Mouse (Mus musculus): ENCODE data around the gene Arhgap11a.

Arhgap11a gene

DNA sequence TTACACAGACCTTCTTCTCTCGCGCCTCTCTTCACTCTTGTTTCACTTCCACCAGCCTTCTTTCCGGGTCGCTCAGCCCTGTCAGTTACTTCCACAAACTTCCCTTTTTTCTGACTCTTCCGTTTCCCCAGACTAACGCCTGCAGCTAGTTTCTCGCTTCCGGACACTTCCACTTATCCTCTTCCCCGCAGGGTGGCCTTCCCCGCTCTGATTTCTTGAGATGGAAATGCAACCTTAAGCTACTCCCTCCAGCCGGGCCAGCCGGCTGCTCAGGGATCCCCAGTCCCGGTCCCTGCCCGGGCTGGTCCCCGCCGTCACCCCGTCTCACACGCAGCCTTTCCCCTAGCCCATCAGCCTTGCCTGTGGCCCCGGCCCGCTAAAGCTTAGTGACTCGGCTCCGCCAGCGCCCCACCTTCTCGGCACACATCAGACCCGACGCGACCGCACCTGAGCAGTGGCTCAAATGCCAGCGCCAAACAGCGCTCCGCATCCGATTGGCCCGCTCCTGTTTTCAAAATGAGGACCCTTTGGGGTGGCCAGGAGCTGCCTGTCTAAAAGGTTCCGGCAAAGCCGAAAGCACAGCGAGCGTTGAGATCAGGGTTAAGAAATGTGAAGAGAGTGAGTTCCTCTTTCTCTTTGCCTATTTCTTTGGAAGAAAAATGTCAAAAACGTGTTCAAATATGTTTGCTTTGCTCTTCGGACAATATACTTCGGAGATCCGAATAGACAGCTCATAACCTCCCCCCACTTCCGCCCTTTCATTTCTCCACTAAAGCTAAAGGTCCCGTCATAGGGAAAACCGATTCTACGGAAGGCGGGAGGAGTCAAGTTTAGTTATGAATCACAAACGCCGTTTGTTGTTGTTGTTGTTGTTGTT lies at the start of gene Arhgap11a:
Gene Arhgap11a (minus strand): TSS at position 417 of the 877 bp plus-strand sequence.
- DNase-seq (ENCODE audit: low spot score), result peak; percentile 94

DNA sequence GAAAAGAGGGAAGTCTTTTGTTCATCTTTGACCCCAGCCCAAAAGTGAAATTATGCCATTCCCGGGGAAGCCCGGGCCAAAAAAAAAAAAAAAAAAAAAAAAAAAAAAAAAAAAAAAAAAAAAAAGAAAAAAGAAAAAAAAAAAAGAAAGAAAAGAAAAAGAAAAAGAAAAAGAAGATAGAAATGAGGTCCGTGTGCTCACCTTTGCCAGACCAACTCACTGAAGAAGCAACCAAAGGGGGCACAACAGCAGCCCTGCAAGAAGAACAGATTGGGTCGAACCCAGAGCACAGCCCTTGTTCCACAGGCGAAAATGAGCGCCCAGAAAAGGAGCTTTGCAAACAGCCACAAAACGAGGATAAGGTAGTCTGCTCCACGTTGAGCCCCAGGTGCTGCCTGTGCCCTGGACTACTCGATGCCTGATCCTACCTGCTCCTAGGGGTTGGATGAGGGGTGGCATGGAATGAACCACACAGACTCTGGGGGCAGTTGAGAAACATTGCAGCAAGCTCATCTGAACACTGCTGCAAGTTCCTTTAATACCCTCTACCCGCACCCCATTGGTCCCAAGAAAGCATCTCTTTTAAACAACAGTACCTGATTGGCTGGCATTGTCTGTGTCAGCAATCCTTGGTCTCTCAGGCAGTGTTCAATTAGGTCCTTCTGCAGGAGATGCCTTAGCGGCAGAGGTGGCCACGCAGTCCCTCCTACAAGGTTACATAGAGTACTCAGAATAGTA lies 45.1 kb upstream of the Arhgap11a start:
- DNase-seq (ENCODE audit: low spot score), result no peak

DNA sequence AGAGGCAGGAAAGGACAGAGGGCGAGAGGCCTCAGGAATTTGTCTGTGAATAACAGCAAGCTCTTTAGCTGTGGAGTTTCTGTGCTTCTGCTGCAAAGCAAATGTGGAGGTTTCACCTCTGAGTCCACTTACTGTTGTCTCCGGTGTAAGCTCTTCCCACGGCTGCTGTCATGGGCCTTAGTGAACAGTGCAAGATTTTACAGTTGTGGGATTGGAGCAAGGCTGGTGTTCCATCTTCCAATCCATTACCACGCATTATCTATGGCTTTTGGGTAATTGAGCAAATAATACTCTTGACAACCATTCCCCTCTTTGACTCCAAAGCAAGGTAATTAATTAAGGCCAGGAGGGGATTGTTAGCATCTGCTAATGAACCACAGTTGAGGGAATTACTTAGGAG lies 38.7 kb upstream of the Arhgap11a start:
- DNase-seq (ENCODE audit: low spot score), result no peak

DNA sequence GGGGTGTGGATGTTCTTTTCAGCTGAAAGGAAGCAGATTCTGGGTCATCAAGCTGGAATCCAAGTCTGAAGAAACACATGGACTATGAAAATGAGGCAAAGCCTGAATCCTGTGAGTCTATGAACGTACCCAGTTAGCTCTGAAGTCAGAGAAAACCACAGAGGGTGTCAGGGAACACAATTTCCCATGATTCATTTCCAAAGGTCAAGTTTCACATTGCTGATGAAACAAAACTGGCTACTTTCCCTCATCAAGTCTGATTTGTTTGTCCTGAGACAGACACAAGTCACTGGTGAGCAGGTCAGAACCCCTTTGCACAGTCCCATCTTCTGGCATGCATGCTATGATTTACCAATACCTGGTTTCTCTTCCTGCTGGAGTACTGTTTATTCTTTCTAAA lies 37.6 kb upstream of the Arhgap11a start:
- no peak for DNase-seq (ENCODE audit: low spot score)

GRCm38 (mm10) chr2:113870115-113870514 lies 21.7 kb upstream of the Arhgap11a start:
- DNase-seq (ENCODE audit: low spot score), result no peak

DNA sequence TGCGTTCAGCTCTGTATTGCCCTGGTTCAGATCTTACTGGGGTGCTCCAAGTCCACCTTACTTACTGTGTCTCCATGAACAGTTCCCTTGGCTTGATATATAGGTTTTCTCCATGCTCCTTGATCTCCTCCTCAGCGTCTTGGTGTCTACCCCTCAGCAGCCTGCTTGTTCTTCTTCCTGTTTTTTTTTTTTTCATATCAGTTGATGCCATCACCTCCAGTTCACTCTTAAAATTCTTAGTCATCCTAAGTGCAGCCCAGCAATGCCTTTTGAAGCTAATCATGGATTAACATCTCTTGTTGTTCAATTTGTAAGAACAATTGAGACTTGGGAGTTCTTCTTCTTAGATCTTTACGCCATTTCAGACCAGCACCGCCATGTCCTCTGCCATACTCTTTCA lies 19.9 kb upstream of the Arhgap11a start:
- no peak for DNase-seq (ENCODE audit: low spot score)

DNA sequence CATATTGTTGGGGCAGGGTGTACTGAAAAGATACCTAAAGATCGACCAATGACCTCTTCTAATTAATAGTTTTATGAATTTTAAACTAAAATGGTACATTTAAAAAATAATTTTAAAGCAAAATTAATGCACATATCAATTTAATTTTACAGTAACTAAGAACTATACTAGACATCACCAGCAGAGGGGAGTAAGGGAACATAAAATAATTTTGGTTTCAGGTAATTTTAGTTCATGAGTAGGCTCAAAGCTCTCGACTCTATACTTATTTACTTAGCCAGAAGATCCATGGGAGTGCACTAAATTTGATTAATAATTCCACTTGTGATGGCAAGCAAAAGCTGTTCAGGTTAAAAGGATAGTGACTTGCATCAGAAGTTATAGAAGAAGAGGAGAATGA lies 17.7 kb upstream of the Arhgap11a start:
- no peak for DNase-seq (ENCODE audit: low spot score)

DNA sequence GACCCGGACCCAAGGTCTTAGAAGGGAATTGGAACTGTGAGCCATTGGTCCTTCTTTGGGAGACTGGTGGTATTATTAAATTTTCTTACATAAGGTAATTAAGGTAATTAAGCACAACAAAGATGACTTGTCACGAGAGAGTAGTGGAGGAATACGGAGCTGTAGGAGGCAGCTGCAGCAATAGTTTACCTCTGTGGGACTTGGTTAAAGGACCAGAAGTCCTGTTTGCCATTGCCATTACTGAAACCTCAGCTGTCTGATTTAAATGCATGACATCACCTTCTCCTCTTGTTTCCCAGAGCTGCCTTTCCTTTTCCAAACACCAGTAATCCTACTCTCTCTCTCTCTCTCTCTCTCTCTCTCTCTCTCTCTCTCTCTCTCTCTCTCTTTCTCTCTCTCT lies 680 bp upstream of the Arhgap11a start:
- DNase-seq (ENCODE audit: low spot score), result no peak

- no peak for DNase-seq (ENCODE audit: low spot score)
These were observed 700 bp downstream of the Arhgap11a start for GRCm38 (mm10) chr2:113847678-113848244.

DNA sequence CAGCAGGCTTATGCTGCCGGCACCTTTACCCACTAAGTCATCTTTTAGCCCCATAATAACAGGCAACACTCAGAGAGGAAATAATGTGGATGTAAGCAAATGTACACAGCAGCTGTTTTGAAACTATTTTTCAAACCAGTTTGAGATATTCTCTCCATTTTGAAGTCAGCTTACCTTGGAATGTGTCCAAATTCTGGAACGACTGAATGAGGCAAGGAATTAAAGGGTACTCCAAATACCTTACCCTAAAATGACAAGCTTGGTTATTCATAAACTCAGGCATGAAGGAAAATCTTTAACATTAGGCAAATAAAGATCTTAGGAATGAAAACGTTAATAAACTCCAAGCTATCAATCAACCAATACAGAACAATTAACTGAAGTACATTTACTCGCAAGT lies 3.4 kb downstream of the Arhgap11a start:
- no peak for DNase-seq (ENCODE audit: low spot score)

DNA sequence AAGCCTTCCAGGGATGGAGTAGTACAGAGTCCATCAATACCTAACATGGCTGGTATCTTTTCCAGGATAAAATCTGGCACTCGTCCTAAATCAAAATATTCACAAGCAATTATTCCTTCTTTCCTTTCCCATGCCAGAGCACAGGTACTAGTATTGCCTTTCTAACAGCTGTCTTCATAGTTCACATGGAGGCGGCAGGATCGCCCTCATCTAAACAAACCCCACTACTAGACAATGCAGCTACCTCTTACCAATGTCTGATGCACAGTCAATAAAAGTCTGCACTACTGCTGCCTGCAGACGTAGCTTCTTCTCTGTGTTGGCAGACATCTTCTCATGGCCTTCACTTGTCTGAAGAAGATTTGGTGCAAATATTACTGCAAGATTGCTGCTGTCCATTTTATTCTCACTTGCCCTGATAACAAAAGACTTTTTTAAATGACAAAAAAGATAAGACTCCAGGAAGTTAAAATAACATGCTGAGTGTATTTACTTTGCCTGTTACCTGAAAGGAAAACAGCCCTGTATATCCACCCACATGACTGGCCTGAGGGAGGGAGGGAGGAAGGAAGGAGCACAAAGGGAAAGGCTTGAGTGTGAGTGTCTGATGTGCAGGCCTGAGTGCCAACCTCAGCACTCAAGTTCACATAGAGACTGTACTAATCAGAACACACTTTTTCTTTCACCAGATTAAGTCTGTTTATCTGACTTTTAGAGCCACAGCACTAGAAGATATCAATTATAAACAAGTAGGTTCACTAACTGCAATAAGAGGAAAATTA lies 6.6 kb downstream of the Arhgap11a start:
- no peak for DNase-seq (ENCODE audit: low spot score)

DNA sequence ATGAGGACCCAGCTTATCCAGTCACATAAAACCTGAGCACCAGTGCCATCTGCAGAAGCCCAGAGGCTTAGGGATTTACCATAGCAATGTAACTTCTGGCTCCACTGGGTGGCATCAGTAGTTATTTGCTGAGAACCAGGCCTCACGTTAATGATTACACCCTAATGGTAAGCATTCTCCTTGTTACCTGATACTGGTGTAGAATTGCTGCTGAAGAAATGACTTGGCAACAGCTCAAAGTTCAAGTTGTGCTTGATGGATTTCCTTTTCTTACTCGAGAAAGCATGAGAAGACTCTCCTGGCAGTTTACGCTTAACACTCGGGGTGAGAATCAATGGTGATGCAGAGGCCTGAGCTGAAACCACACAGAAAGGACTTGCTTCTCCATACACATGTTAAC lies 9.0 kb downstream of the Arhgap11a start:
- DNase-seq (ENCODE audit: low spot score), result peak; percentile 55

DNA sequence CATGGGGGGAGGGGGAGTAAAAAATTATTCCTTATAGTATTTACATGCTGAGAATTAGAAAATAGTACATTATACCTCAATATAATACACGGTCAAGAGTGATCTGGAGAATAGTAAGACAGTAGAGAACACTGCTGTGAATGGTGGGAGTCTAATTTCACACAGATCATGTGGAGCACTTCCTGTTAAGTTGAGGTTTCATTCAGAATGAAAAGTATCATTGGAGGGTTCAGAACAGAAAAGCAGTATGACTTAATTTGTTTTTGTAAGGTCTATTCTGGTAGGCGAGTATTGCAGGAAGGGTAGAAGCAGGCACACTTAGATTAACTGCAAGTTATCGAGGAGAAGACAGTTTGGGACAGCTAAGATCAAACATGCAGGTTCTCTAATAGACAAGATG lies 13.2 kb downstream of the Arhgap11a start:
- DNase-seq (ENCODE audit: low spot score), result no peak

- peak; percentile 83 for DNase-seq (ENCODE audit: low spot score)
These were observed 19.2 kb downstream of the Arhgap11a start, which contains the start of gene Scg5 for GRCm38 (mm10) chr2:113828943-113829882. Gene Scg5 (minus strand): TSS chr2:113829121.

DNA sequence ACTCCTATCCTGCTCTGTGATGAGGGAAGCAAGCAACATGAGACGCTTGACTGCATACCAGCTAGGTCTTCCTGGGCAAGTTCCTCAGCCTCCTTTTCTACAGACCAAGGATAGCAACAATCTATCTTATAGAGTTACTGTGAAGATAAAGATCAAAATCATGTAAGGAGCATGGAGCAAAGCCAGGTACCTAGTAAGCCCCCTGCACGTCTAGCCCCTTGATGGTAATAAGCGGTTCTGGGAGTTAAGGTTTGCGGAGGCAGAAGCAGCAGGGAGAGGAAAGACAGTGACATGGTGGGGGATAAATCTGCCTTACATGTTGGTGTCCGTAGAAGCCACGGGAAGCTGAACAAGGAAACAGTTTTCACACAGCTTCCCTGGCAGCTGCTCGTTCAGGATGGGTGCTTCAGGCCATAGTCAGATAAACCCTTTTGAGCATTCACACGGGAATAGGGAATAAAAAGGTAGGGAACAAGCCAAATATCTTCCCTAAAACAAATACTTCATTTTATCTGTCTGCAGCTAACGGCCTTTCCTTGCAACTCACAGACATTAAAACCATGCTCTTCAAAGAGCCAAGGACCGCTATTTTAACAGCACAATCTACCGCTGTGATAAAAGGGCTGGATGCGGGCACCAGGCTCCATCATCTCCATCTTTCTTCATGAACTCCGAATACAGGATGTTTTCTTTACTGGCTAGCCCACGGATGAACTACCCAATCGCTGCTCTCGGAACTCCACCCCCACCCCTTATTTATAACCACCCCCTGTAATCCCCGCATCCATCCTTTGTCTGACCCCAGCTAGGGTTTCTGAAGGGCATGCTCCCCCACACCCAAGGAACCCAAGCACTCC lies 20.1 kb downstream of the Arhgap11a start:
- no peak for DNase-seq (ENCODE audit: low spot score)

DNA sequence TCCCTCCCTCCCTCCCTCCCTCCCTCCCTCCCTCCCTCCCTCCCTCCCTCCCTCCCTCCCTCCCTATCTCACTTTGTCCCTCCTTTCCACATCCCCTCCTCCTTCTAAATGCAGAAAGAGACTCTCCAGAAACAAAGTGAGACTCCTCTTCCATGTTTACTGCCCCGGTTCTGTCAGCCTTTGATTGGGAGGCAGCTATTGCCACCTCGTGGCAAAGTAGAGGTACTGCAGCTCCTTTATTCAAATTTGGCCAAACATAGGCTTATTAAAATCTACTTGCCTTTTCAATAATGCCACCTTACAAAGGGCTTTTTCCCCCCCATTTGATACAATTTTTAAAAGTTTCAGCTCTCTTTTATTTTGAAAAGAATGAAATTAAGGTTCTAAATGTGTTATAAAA lies 24.6 kb downstream of the Arhgap11a start:
- no peak for DNase-seq (ENCODE audit: low spot score)

- DNase-seq (ENCODE audit: low spot score), result no peak
These were observed 26.1 kb downstream of the Arhgap11a start for GRCm38 (mm10) chr2:113822367-113822766.

- DNase-seq (ENCODE audit: low spot score), result peak; percentile 73
These were observed 27.2 kb downstream of the Arhgap11a start for GRCm38 (mm10) chr2:113821176-113821734.

GRCm38 (mm10) chr2:113820117-113820516 lies 28.3 kb downstream of the Arhgap11a start:
- no peak for DNase-seq (ENCODE audit: low spot score)
